Mouse (Mus musculus) right cerebral cortex, postnatal 4 days (tissue): ENCODE measurements around the gene Als2cl.

Experiments used
- DNase-seq: peaks from one replicate; pipeline ENCODE4 v3.0.0-alpha.2; 2022

Als2cl gene

GRCm38 (mm10) chr9:110881953-110882352, 2.3 kb downstream of the Als2cl start:
- DNase-seq: no peak

DNA sequence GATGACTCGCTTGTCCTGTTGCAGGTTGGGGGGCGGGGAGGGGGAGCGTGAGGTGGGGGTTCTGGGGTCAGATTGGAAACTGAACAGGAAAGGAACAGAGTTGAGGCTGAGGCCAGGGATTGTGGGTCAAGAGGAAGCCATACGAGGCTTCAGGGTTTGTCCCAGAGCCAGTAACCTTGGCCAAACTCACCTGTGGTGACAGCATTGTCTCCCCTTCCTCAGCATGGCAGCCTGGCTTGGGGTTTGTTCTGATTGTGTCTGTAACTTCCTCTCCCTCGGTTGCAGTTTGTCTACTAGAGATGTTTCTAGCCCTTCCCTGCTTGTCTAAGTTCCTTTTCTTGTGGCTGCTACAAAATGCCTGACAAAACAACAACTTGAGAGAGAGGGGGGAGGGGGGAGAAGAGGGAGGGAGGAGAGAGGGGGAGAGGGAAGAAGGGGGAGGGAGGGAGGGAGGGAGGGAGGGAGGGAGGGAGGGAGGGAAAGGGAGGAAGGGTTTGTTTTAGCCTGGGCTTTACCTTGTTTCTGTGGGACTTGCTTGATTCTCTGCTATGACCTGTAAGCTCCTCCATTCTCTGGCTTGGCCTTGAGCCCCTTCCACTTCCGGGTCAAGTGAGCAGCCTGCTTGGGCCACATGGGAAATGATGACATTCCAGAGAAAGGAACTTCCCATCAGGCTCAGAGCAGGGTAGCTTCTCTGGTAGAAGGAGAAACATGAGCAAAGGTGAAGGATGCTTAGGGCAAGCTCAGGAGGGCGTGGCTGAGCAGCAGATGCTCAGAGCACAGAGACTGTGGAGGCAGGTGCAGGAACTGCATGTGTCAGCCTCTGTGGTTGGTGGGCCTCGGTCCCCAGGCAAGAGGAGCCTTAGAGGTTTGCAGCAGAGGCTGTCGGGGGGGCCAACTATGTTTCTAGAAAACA, 8.0 kb downstream of the Als2cl start:
- DNase-seq: no peak

DNA sequence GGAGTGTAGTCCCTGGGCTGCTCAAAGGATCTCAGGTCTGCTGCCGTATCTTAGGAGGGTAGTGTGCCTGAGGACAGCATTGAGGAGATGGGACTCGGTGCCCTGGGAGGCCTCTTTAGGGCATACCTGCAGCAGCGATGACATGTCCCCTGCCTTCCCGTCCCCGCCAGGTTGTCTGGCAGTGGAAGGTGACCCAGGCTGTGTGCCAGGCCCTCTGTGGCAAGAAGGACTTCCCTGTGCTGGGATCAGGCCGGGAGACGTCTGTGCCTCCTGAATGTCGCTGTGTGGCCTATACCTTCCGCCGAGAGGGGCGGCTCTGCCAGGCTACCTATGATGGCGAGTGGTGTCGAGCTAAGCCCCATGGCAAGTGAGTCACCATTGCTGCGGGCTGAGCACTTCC, 9.3 kb downstream of the Als2cl start:
- DNase-seq: no peak

- DNase-seq: no peak
These were observed 10.5 kb downstream of the Als2cl start for GRCm38 (mm10) chr9:110890026-110890783.

DNA sequence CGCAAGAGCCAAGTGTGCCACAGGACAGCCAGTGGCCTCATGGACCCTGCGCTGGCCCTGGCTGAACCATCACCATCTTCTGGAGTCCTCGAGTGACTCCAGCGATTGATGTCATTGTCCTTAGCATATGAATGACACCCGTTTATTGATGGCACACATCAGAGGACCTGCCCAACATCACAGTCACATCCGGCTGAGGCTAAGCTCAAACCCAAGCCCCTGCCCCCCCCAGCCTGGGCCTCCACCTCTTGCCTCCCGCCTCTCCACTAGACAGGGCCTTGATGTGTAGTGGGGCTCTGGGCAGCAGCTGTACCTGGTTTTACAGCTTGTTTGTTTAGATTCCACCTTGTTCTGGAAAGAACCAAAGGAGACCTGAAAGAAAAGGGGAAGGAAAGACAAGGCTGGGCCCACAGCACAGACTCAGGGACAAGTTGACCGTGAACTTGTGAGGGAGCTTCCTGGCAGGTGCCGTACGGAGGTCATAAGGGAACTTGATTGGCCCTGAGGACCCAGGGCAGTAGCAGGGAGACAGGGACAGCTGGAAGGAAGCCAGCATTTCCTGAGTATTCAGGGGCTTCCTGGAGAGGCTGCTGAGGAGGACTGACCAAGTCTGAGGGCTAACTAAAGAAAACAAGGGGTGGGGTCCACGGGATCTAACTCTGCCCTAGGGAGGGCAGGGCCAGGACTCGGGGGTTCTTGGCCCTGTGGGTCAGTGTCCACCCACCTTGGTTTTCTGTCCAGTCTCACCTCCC, 11.6 kb downstream of the Als2cl start:
- no peak for DNase-seq

DNA sequence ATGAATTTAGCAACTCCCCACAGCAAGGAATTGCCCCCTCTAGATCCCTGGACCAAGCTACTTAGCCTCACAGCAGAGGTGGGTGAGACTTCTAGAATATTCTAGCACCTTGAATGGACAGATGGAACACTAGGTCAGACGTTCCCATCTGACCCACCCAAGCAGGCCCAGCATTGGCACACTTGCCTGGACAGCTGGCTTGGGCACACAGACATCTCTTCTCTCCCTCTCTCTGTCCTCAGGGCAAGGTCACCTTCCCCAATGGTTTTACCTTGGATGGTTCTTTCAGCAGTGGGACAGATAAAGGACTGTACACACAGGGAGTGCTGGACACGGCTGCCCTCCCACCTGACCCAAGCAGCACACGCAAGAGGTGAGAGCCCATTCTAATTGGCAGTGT, 12.9 kb downstream of the Als2cl start:
- no peak for DNase-seq

- DNase-seq: no peak
These were observed 13.8 kb downstream of the Als2cl start for GRCm38 (mm10) chr9:110893429-110893828.

DNA sequence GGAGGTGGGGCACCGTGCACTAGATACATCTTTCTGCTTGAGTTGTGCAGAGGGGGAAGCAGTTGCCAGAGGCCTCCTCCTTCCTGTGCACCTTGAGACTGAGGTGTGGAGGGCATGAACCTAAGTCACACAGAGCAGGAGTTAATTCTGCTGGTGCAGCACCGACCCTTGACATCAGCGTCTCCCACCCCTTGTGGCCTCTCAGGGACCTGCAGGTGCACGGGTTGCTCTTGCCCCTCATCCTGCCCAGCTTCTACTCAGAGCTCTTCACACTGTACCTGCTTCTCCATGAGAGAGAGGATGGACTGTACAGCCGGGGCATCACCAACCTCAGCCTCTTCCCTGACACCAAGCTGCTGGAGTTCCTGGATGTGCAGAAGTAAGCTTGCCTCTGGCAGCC, 15.8 kb downstream of the Als2cl start:
- no peak for DNase-seq

GRCm38 (mm10) chr9:110895994-110896393, 16.3 kb downstream of the Als2cl start:
- no peak for DNase-seq

- DNase-seq: no peak
These were observed 16.9 kb downstream of the Als2cl start for GRCm38 (mm10) chr9:110896595-110896994.

DNA sequence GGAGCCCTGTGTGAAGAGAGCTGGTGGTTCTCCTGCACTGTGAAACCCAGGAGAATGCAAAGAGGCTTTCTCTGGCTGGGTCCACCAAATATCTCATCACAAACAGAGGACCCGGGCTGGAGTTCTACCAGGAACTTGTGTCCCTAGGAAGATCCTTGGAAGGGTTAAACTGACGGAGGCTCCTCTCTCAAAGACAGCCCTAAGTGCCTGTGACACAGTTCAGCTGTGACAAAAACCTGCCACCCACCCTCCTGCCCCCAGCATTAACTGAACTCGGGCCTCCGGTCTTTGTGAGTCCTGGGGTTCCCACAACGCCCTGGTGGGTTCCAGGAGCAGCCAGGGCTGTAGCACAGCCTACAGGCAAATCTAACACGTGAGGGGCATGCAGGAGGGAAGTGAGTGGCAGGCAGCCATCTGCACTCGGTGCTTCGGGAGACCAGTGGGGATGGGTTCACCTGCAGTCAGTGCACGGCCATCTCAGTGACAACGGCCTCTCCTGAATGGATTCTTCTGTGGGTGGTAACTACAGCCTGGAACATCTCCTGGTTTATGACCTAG, 19.9 kb downstream of the Als2cl start:
- no peak for DNase-seq

DNA sequence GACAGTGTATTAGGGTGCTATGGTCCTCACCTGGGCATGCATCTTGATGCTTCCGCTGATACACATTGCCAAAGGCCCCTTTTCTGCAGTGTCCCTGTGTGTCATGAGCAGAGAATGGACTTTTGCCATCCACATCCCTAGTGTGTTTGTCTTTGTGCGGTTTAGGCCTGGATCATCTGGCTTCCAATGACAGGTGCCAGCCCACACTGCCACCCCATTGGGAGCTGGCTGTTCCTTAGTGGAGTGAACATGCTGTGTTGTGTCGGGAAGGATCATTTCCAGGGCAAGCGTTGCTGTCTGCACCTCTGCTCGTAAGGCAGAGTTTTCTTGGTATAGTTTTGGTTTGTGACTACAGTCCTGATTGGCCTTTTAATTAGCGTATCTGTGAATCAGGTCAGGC, 21.5 kb downstream of the Als2cl start:
- no peak for DNase-seq

DNA sequence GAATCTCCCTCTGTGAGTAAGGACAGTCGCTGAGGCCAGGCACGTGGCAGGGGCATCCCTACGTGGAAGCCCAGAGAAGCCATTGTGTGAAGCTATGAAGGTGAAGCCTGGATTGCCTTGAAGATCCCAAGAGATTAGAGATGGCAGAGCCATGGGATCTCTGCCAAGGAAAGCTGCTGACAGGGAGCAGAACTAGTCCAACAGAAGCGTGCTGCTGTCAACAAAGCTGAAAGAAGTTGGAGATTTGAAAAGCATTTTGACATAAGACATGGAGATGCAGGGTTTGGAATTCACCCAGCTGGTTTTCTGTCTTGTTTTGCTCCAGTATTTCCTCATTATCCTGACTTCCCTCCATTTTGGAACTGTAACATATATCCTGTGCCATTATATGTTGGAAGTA, 22.6 kb downstream of the Als2cl start:
- no peak for DNase-seq

DNA sequence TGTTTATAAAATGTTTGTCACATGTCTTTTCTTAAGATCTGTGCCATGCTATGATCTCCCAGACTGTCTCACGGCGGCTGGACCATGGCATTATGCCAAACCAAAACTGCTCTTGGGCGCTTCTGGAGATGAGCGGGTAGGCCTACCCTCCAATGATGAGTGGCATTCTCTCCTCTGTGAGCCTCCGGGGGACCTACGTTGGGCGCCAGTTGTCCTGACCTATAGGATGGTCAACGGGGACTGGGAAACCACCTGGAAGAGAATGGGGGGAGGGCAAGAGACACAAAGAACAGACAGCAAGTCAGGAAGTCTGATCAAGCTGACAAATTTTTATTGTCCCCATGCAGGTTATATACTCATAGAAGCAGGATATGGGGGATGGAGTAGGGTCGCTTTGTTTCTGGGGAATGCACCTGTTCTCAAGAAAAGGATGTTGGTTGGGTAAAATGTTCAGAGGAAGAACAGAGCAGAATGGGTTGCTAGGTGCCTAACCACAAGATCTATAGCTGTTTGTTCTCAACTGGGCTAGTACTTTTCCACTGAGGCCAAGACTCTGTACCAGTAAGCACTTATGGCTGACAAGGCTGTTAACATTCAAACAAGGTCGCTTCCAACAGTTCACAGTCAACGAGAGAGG, 27.6 kb downstream of the Als2cl start:
- no peak for DNase-seq

DNA sequence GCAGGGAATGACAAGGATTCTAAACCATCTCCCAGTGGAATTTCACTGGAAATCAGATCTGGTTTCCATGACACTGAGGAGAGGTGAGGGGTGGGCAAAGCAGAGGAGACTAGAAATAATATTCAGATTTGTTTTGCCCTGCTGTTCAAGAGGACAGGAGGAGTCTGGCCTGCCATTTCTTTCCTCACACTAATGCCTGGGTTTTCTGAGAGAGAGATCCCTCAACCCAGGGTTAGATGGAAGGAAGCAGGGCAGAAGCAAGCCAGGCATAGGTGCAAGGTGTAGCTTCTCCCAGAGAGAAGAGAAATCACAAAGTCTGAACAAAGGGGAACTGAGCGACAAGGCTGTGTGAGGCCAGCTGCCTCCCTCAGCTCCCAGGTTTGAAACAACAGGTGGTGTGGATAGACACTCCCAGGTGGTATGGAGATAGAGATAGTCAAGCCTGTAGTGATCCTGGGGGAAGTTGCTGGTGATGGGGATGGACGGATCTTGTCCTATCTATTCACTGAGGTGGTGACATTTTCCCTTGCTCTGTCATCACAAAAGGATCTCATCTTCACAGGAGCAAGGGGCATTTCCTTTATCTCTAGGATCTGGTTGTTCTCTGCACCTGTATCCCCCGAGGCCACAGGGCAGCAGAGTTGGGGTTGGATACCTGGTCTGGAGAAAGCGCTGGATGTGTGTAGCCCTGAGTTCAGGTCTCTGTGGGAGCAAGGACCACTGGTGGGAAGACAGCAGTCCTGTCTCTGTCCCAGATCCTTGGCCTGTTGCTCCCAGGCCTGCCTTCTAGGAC, 28.4 kb downstream of the Als2cl start:
- DNase-seq: no peak

GRCm38 (mm10) chr9:110908631-110909016, 29.0 kb downstream of the Als2cl start:
- DNase-seq: no peak

DNA sequence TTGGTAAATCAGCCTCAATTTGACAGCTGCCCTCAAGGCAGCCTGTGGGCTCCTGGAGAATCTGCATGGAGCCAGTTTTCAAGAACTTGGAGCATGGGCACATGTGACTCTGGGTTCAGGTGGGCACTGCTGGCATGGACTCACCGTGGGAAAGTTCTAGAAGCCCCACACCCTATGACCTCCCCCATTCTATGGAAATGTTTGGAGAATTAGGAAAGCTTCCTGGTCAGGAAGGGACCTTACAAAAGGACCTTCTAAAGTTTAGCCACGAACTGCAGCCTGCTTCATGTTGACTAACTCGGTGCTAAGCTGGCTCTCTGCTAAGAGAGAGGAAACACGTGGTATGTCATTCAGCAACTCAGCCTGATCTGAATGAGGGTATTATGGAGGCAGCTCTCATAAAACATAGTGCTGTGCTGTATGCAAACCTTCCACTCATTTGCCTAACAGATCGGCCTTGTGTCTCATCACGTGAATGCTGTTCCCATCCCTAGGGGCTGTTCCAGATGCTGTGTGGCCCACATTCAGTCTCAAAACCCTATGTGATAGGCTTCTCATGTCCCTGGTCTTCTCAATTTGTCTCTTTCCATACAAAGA, 29.8 kb downstream of the Als2cl start:
- no peak for DNase-seq

DNA sequence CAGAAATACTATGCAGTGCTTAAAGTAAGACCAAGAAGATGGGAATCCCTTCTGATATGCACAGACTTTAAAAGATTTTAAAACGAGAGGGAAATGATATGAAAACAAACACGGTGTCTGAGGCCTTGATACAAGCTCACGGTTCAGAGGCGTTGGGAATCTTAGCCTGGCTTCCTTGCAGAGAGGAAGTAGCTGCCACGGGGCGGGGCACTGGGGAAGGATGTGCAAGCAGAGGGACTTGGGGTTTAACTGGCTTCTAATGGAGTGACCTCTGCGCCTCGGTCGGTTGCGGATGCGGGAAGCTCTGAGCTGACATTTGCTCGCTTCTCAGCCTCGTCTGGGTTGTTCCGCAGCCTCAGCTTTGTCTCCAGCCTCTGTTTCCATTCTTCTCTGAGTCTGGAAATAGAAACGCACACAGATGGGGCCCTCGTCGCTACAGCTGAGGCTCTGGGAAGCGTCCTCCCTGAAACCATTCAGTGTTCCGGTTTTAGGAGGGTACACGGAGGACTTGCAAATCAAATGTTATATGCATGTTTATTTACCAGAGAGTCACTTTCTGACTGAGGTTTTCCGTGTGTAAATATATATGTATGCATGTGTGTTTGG, 35.1 kb downstream of the Als2cl start:
- no peak for DNase-seq

GRCm38 (mm10) chr9:110915466-110915865, 35.8 kb downstream of the Als2cl start:
- DNase-seq: no peak

GRCm38 (mm10) chr9:110916786-110917185, 37.1 kb downstream of the Als2cl start, which contains the start of gene Fam240a:
Gene Fam240a (minus strand): TSS chr9:110916861.
- DNase-seq: no peak
